22 mouse cellular contexts compared by ENCODE assay signal in genomic region chr5:100412886-100413285, GRCm38 (mm10). TPM values are rescaled to one million over a fixed set of nuclear protein-coding genes. Genes with fewer than 3 reads are reported as not detected.
DNase-seq lines count a peak whose midpoint lies in the region; ATAC-seq and TF ChIP-seq lines count a peak whose summit lies in the region.
"Had no signal": no experiment of that assay in that cellular context is flagged by ENCODE, and none has a peak within 500 bp of the region (broad histone marks: within the 10 kb centered on the region; RNA-seq: fewer than 3 reads in every experiment).

No protein-coding gene starts in this region.

- 71% methylated on average over 3 of the region's 3 CpGs for WGBS in heart, embryonic 15.5 days
- 80% methylated on average over 3 of the region's 3 CpGs for WGBS in embryonic facial prominence, embryonic 15.5 days
- WGBS in intestine, embryonic 16.5 days = 49% methylated on average over 3 of the region's 3 CpGs
- whole genome bisulfite sequencing in liver, postnatal 0 days (ENCODE audit: insufficient replicate concordance) = 47% methylated on average over 3 of the region's 3 CpGs
- WGBS in forebrain, embryonic 10.5 days = 96% methylated on average over 3 of the region's 3 CpGs
- 91% methylated on average over 3 of the region's 3 CpGs for WGBS in midbrain, embryonic 11.5 days

- H3K36me3 ChIP-seq in heart, embryonic 15.5 days = peaks cover 2% of the 10 kb centered on the region; the same call in 1 of the 2 replicates
- H3K36me3 ChIP-seq in embryonic facial prominence, embryonic 15.5 days = peaks cover 9% of the 10 kb centered on the region
- no peaks in the 10 kb centered on the region for H3K36me3 ChIP-seq in intestine, embryonic 16.5 days (ENCODE audit: control insufficient read depth, insufficient read depth, low read length)
- H3K36me3 ChIP-seq in liver, postnatal 0 days (replicated peaks; ENCODE audit: insufficient read depth, low read length) = peaks cover 7% of the 10 kb centered on the region; the same call in 1 of the 2 replicates
- H3K36me3 ChIP-seq in forebrain, embryonic 10.5 days (replicated peaks) = peaks cover 19% of the 10 kb centered on the region
- no peaks in the 10 kb centered on the region for H3K36me3 ChIP-seq in midbrain, embryonic 11.5 days (ENCODE audit: control insufficient read depth, insufficient read depth, low read length)

- no peak for TF ChIP-seq EP300 in liver, postnatal 0 days (IDR thresholded peaks at IDR 0.05; ENCODE audit: low read depth)

- H3K9ac ChIP-seq in heart, embryonic 15.5 days = no peak overlapping the region
- no peak overlapping the region for H3K9ac ChIP-seq in embryonic facial prominence, embryonic 15.5 days
- H3K9ac ChIP-seq in intestine, embryonic 16.5 days (ENCODE audit: low read depth, low read length) = no peak overlapping the region
- H3K9ac ChIP-seq in liver, postnatal 0 days (replicated peaks) = no peak overlapping the region
- no peak overlapping the region for H3K9ac ChIP-seq in midbrain, embryonic 11.5 days (ENCODE audit: low read length)
- H3K9ac ChIP-seq: lung, embryonic 14.5 days had no signal

- no peaks in the 10 kb centered on the region for H3K27me3 ChIP-seq in heart, embryonic 15.5 days
- no peaks in the 10 kb centered on the region for H3K27me3 ChIP-seq in embryonic facial prominence, embryonic 15.5 days
- no peaks in the 10 kb centered on the region for H3K27me3 ChIP-seq in intestine, embryonic 16.5 days (replicated peaks; ENCODE audit: control insufficient read depth, insufficient read depth, low read length)
- no peaks in the 10 kb centered on the region for H3K27me3 ChIP-seq in liver, postnatal 0 days (ENCODE audit: insufficient read depth, low read length)
- H3K27me3 ChIP-seq in forebrain, embryonic 10.5 days (ENCODE audit: poor library complexity, severe bottlenecking) = no peaks in the 10 kb centered on the region
- H3K27me3 ChIP-seq in midbrain, embryonic 11.5 days (ENCODE audit: control insufficient read depth, insufficient read depth, low read length) = no peaks in the 10 kb centered on the region
- H3K27me3 ChIP-seq: heart, embryonic 12.5 days had no signal

- no peak overlapping the region for H3K4me3 ChIP-seq in heart, embryonic 15.5 days
- no peak overlapping the region for H3K4me3 ChIP-seq in embryonic facial prominence, embryonic 15.5 days (replicated peaks)
- no peak overlapping the region for H3K4me3 ChIP-seq in intestine, embryonic 16.5 days (ENCODE audit: low read length)
- no peak overlapping the region for H3K4me3 ChIP-seq in liver, postnatal 0 days (ENCODE audit: low read depth, low read length)
- no peak overlapping the region for H3K4me3 ChIP-seq in forebrain, embryonic 10.5 days
- no peak overlapping the region for H3K4me3 ChIP-seq in midbrain, embryonic 11.5 days (ENCODE audit: low read depth, low read length)
- H3K4me3 ChIP-seq: erythroblast, embryonic 14.5 days; heart, embryonic 12.5 days had no signal

- peak overlapping the region; percentile 73 for H3K4me2 ChIP-seq in heart, embryonic 15.5 days
- H3K4me2 ChIP-seq in embryonic facial prominence, embryonic 15.5 days (replicated peaks) = peak overlapping the region; percentile 25; the same call in 1 of the 2 replicates
- H3K4me2 ChIP-seq in intestine, embryonic 16.5 days (ENCODE audit: low read depth, low read length) = peak overlapping the region; percentile 61
- H3K4me2 ChIP-seq in liver, postnatal 0 days (ENCODE audit: low read depth, low read length) = peak overlapping the region; percentile 39
- no peak overlapping the region for H3K4me2 ChIP-seq in midbrain, embryonic 11.5 days

- H3K27ac ChIP-seq in heart, embryonic 15.5 days = no peak overlapping the region
- H3K27ac ChIP-seq in embryonic facial prominence, embryonic 15.5 days (replicated peaks) = no peak overlapping the region
- H3K27ac ChIP-seq in intestine, embryonic 16.5 days (ENCODE audit: low read length) = peak overlapping the region; percentile 68; the same call in 1 of the 2 replicates
- H3K27ac ChIP-seq in liver, postnatal 0 days (ENCODE audit: low read depth) = no peak overlapping the region
- no peak overlapping the region for H3K27ac ChIP-seq in forebrain, embryonic 10.5 days
- H3K27ac ChIP-seq in midbrain, embryonic 11.5 days (ENCODE audit: low read depth, low read length) = no peak overlapping the region
- H3K27ac ChIP-seq: kidney, postnatal 0 days had no signal

- TF ChIP-seq CTCF in liver, postnatal 0 days (IDR thresholded peaks at IDR 0.05; ENCODE audit: low read depth) = no peak

- H3K9me3 ChIP-seq in heart, embryonic 15.5 days (replicated peaks) = no peaks in the 10 kb centered on the region
- H3K9me3 ChIP-seq in embryonic facial prominence, embryonic 15.5 days (replicated peaks) = no peaks in the 10 kb centered on the region
- no peaks in the 10 kb centered on the region for H3K9me3 ChIP-seq in intestine, embryonic 16.5 days (ENCODE audit: control insufficient read depth, low read length)
- H3K9me3 ChIP-seq in liver, postnatal 0 days (ENCODE audit: low read length) = no peaks in the 10 kb centered on the region
- no peaks in the 10 kb centered on the region for H3K9me3 ChIP-seq in forebrain, embryonic 10.5 days
- H3K9me3 ChIP-seq in midbrain, embryonic 11.5 days (ENCODE audit: control insufficient read depth, low read length) = no peaks in the 10 kb centered on the region
- H3K9me3 ChIP-seq: heart, embryonic 12.5 days had no signal

- DNase-seq in heart, adult 8-10 months (ENCODE audit: low spot score) = no peak
- no peak for DNase-seq in liver, postnatal 0 days
- DNase-seq in left cerebral cortex, postnatal 10 days (ENCODE audit: extremely low spot score in 1 of 2, low spot score in 2 of 2) = no peak
- DNase-seq in forebrain, embryonic 10.5 days (ENCODE audit: extremely low spot score, low spot score) = no peak
- no peak for DNase-seq in midbrain, embryonic 11.5 days (ENCODE audit: low spot score, missing footprints)
- DNase-seq: adrenal gland, postnatal 36 days; B cell, adult 2 months; cerebellum, adult 18-20 months; layer of hippocampus, postnatal 36 days; left cerebral cortex, postnatal 4 days; lung, embryonic 14.5 days; lung, postnatal 36 days; retina, postnatal 1 day; thymus, postnatal 14 days had no signal

- intact Hi-C loops in left cerebral cortex, postnatal 10 days (cut with DNase I) = no loop called here

- peaks cover 37% of the 10 kb centered on the region for H3K4me1 ChIP-seq in heart, embryonic 15.5 days (replicated peaks)
- peaks cover 24% of the 10 kb centered on the region; the same call in 1 of the 2 replicates for H3K4me1 ChIP-seq in embryonic facial prominence, embryonic 15.5 days
- peaks cover 22% of the 10 kb centered on the region for H3K4me1 ChIP-seq in intestine, embryonic 16.5 days (ENCODE audit: control insufficient read depth, insufficient read depth, low read length)
- peaks cover 13% of the 10 kb centered on the region; the same call in 1 of the 2 replicates for H3K4me1 ChIP-seq in liver, postnatal 0 days (ENCODE audit: insufficient read depth)
- peaks cover 18% of the 10 kb centered on the region for H3K4me1 ChIP-seq in forebrain, embryonic 10.5 days
- H3K4me1 ChIP-seq in midbrain, embryonic 11.5 days (ENCODE audit: control insufficient read depth, insufficient read depth, low read length) = peaks cover 9% of the 10 kb centered on the region

- ATAC-seq in heart, embryonic 15.5 days (replicated peaks; ENCODE audit: insufficient number of reproducible peaks, insufficient read depth, low FRiP score, low read depth) = no peak
- no peak for ATAC-seq in embryonic facial prominence, embryonic 15.5 days (ENCODE audit: insufficient number of reproducible peaks, low FRiP score, low TSS enrichment, low read depth)
- no peak for ATAC-seq in intestine, embryonic 16.5 days
- ATAC-seq in liver, postnatal 0 days = no peak
- ATAC-seq in midbrain, embryonic 11.5 days (ENCODE audit: low FRiP score) = no peak
- ATAC-seq: forebrain, embryonic 16.5 days; hindbrain, embryonic 16.5 days had no signal

RNA-seq across cellular contexts. Expression of gene Sec31a, which starts 3.1 kb away (rescaled TPM):
- 127 and 156 TPM in 2 replicates for polyA plus RNA-seq in heart, embryonic 15.5 days (2015; fragmentation: Nextera tagmentation; extraction: Ambion mirVana)
- total RNA-seq in heart, adult 8-10 months (2022) = 100 to 1,000 TPM in 3 of 4 experiments, 10 to 100 TPM in 1; 97.9 to 108 (median 104) TPM
- polyA plus RNA-seq in embryonic facial prominence, embryonic 15.5 days (2015; fragmentation: Nextera tagmentation; extraction: Ambion mirVana) = 240 and 257 TPM in 2 replicates
- 183 and 215 TPM in 2 replicates for polyA plus RNA-seq in intestine, embryonic 16.5 days (2015; fragmentation: Nextera tagmentation; extraction: Ambion mirVana)
- 54.7 and 55.1 TPM in 2 replicates for polyA plus RNA-seq in liver, postnatal 0 days (2015; fragmentation: Nextera tagmentation; extraction: Ambion mirVana)
- total RNA-seq in left cerebral cortex, postnatal 10 days (2021) = 10 to 100 TPM; 97.3 to 97.6 TPM
- polyA plus RNA-seq in forebrain, embryonic 10.5 days (2016; fragmentation: Nextera tagmentation; extraction: Ambion mirVana) = 95.0 and 104 TPM in 2 replicates
- polyA plus RNA-seq in midbrain, embryonic 11.5 days (2014; fragmentation: Nextera tagmentation; extraction: Ambion mirVana) = 92.2 and 100 TPM in 2 replicates
